Mouse (Mus musculus) gastrocnemius, adult 2 months (tissue): Measurements from ENCODE around the gene Sytl3. TPM values are rescaled to one million over a fixed set of nuclear protein-coding genes. Genes with fewer than 3 reads are reported as not detected.
"Not testable (repeated sequence)": the region's sequence is repeated elsewhere in the genome, so short reads cannot be mapped to it uniquely, and the experiment has no call there.

Experiments used
- DNase-seq: peaks from one replicate; pipeline ENCODE4 v3.0.0; 2022
- H3K27ac ChIP-seq: fragments of 200-600 bp; 2 replicates; pipeline ENCODE4 v1.8.1; 2022; ENCODE audit warnings: mild to moderate bottlenecking
- H3K4me3 ChIP-seq: fragments of 200-600 bp; 2 replicates; pipeline ENCODE4 v1.8.1; 2022; ENCODE audit warnings: mild to moderate bottlenecking, moderate library complexity
- CTCF ChIP-seq: fragments of 200-600 bp; IDR thresholded peaks from 2 replicates; pipeline ENCODE4 v1.8.1; 2022; ENCODE audit warnings: antibody characterized with exemption, mild to moderate bottlenecking, moderate library complexity
- intact Hi-C: fragments of 180-260 bp; cut with DNase I; formaldehyde crosslinking; loops from one replicate; pipeline ENCODE4 v1.15.1; 2025
- total RNA-seq, 2 experiments: library from RNA; stranded (reverse); gene quantifications; 2 replicates each; pipeline ENCODE4 v1.2.3; 2021

Gene Sytl3
- total RNA-seq, 2 experiments from 2014 or later: 0.31 TPM; not detected in 1

DNA sequence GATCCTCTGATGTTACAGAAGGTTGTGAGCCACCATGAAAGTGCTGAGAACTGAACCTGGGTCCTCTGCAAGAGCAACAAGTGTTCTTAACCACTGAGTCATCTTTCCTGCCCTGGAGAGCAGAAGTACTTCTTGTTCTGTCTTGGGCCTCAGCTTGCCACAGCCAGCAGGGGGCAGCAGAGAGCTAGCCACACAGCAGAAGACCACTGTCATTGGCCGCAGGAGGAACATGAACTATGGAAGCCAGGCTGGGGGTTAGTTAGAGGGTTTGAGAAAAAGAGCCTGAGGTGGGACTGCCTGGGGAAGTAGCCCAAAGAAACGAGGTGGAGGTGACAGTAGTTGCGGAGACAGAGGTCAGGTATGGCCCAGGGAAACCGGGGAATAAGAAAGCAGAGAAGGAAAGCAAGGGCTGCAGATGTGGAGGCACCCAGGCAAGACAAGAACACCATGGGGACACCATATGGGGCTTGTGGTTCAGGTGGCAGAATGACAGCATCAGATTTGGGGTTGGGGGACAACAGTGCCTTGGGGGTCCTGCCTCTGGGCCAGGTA, 38.4 kb downstream of the Sytl3 start:
- intact Hi-C loops, H3K4me3 ChIP-seq, H3K27ac ChIP-seq: not testable (repeated sequence)
- TF ChIP-seq CTCF: peak; percentile 60
- peak; percentile 50 for DNase-seq

DNA sequence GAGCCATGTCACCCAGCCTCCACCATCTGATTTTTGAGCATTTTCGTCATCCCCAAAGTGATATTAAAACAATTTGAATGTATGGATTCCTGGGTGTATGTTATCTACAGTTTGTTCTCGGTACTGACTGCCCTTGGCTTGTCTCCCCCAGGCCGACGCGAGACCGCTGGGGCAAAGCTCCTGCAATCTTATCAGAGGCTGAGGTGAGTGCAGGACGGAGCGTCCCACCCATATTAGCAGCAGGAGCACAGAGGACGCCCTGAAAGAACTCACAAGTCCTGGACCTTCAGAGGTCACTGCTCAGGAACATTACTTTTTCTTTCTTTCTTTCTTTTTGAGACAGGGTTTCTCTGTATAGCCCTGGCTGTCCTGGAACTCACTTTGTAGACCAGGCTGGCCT, 40.6 kb downstream of the Sytl3 start:
- intact Hi-C loops, DNase-seq, H3K27ac ChIP-seq, H3K4me3 ChIP-seq: not testable (repeated sequence)

DNA sequence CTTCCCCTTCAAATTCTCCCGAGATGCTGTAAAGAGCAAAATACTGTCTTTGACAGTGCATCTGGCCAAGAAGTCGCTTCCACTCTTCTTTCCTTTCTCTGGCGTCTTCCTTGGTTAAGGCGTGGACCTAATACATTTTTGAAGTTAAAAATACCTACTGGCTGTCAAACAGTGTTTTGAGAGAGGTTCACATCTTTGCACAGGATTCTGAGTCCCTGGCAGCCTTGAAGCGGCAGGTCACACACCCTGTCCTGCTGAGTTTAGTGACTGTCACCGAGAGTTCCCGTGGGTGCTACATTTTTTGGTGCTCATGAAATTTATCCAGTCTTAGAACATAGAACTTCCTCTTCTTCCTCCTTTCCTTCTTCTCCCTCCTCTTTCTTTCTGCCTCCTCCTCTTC, 41.2 kb downstream of the Sytl3 start:
- H3K4me3 ChIP-seq: not testable (repeated sequence)

DNA sequence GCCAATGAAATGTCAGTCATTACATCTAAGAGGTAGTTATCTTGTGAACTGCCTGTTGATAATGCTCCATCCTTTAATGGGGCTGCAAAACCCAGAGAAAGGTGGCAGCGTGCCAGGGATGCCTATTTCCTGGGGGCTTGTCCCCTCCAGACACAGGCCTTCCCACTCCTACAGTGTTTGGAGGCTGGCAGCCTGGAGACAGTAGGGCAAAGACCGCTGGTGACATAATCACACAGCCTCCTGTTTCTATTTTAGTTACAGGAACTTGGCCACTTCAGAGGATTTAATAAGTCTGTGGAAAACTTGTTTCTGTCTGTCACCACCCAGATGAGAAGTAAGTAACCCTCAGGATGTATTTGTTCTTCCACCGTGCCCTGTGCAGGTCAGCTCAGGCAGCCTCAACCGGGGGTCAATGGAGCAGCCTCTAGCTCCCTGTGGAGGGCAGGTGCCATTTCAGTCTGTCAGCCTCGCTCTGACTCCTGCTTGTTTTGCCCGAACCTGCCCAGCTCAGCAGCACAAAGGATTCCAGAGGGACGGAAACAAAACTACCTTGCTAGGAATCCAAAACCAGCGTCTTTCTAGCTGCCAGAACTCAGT, 43.8 kb downstream of the Sytl3 start:
- H3K27ac ChIP-seq, H3K4me3 ChIP-seq, DNase-seq, intact Hi-C loops: not testable (repeated sequence)

More for the DNA sequence above, 41.2 kb downstream of the Sytl3 start:
- intact Hi-C loops, H3K27ac ChIP-seq, DNase-seq: not testable (repeated sequence)

DNA sequence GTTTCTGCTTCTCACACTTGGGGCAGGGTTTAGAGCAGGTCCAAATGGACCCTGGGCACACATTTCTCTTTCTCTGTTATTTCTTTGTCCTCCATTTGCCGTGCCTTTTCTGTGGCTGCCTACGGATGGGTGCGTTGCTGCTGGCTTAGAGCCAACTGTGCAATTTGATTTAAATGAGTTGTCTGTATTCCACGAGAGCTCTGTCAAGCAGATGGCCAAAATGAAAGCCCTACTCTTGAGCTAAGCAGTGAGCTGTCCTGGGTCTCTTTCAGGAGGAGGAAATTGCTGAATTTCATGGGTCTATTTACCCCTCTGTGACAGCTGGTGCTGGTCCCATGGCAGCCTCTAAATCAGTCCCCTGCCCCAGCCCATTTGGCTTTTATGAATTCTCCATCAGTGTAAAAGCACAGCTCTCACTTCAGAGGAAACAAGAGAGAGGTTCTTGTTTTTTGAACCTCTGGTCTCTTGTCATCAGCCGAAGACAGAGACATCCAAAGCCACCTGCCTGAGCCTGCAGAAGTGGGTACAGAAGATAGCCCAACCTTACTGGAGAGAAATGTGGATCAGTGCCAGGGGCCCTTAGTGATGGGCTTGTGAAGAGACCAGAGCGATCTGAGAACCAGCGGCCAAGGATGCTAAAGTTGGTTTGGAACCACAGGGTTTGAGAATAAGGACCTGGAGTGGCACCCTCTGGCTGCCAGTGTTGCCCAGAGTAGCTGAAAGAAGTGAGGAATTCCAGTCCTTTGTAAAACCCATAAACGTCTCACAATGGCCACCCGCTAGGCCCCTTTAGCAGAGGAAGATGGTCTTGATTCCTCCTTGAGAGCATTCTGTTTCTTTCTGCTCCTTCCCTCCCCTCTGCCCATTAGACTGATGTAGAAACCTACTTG, 44.7 kb downstream of the Sytl3 start:
- H3K27ac ChIP-seq, intact Hi-C loops, DNase-seq, H3K4me3 ChIP-seq: not testable (repeated sequence)

DNA sequence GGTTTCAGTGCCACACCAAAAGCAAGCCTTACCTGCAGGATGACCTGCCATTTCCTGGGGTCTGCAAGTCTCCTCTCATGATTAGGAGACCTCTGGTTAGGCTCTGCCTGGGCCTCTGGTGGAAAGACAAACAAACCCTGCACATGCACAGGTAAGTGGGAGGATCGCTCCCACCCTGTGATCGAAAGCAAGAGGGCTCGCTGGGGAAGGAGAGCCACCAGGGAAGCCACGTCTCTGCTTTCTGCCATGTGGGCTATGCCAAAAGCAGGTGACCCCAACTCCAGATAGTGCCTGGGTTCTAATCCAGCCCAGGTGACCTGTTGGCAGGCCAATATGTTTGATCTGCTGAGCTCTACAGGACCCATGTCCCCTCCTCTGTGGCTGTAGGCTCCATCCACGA, 47.6 kb downstream of the Sytl3 start:
- intact Hi-C loops, DNase-seq, H3K27ac ChIP-seq, H3K4me3 ChIP-seq: not testable (repeated sequence)

DNA sequence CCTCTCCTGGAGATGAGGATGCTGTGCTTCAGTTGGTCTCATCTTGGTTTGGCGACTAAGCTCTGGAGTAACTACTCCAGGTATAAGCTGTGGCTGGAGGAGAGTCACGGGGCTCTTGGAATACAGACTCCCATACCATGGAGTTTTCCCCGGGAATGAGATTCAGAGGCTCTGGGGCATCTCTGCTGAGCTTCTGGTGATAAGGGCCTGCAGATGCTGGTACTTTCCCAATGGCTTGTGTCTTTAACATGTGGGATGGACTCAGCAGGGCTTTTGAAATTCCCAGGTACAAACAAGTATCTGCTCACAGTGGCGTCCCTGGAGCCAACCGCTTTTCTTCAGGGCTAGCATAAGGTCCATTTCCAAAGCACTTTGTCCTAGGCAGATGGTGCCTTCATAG, 48.5 kb downstream of the Sytl3 start:
- H3K4me3 ChIP-seq, H3K27ac ChIP-seq, intact Hi-C loops, DNase-seq: not testable (repeated sequence)

DNA sequence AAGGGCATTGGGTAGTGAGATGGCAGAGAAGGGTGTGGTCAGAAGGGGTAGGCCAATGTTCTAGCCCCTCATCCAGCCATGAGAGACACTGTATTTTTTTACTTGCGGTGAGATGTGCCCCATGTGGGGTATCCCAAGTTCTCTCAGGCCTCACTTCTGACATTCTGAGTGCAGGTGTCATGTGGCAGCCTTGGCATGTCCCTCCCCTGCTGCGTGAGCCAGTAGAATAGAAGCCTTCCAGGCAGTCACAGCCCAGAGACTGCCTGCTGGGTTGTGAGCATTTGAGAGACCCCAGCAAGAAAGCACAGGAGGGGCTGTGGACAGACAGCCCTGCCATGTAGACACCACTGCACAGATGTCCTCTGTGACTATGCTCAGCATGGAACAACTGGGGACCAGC, 49.3 kb downstream of the Sytl3 start:
- H3K27ac ChIP-seq, DNase-seq, intact Hi-C loops, H3K4me3 ChIP-seq: not testable (repeated sequence)

DNA sequence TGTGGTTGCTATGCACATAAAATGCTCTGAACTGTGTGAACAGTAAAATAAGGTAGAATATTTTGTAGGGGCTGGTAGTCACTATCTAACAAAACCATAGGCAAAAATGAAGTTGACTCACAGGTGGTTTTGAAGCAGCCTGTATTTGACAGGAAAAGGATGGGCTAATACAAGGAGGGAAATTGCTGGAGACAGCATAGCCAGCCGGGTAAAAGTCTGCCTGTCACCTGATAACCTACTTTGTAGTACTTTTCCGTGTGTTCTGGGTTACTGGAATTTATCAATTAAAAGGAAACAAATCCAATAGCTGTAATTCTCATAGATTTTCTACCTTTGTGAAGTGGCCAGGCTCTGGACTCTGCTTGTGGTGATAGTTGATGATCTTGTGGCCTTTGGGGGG, 54.6 kb downstream of the Sytl3 start:
- H3K4me3 ChIP-seq, intact Hi-C loops, DNase-seq, H3K27ac ChIP-seq: not testable (repeated sequence)

DNA sequence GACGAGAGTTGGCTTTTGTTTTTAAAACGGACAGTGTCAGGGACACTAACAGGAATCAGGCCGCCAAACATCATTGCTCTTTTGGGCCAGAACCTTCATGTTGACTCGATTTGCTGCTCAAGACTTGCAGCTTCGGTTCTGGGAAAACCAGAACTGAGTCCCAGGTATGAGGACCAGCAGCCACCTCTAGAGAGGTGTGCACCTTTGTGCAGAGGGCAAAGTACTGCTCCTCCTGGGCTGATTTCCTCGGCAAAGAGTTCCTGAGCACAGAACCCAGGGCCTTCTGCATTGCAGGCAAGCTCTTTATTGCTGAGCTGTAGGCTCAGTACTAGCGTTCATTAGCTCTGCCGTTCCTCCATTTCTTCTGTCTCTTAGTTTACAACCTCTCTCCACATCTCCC, 55.1 kb downstream of the Sytl3 start:
- intact Hi-C loops, DNase-seq, H3K4me3 ChIP-seq, H3K27ac ChIP-seq: not testable (repeated sequence)

DNA sequence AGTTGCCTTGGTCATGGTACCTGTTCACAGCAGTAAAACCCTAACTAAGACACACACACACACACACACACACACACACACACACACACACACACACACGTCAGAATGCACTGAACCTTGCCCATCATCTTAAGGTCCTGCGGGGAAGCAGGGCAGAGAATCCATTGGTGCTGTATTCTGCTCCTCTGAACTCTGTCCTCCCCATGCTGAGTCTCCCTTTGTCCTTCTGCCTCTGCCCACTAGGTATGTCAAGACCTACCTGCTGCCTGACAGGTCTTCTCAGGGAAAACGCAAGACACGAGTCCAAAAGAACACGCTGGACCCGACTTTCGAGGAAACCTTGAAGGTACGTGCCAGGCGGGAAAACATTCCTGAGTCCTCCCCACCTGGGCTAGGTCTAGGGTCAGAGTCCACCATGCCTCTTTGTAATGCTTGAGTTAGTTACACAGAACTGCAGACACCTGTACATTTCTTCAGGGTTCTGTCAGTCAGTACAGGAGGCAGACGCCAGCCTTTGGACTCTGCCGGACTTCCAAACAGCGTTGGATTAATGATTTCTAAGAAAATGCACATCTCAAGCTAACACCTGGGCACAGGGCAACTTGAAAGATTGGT, 69.2 kb downstream of the Sytl3 start:
- Histone ChIP-seq H3K27ac (no peak overlapping the region), H3K4me3 (no peak overlapping the region)
- no peak for TF ChIP-seq CTCF
- intact Hi-C loops: no loop called here
- DNase-seq: no peak

DNA sequence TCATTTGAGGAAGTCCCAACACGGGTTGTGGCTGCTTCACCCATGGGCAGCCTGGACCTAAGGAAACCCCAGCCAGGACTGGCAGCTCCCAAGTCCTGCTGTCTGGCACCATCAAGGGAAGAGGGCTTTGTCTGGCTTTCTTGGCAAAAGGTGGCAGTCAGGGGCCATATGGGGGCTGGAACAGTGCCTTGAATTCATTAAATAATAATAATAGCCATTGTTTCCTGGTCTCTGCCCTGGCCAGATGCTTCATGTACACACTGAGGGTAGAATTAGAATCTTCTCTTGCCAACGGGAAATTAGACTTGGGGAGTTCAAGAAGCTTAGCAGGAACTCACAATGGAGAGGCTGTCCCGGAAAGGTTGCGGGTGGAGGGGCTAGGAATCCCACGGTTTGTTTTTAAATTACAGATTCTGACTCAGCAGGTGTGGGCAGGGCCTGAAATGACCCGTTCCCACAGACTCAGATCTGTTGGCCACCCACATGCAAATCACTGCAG, 70.4 kb downstream of the Sytl3 start:
- H3K4me3 ChIP-seq: no peak overlapping the region
- TF ChIP-seq CTCF: no peak
- no peak for DNase-seq
- no peak overlapping the region for H3K27ac ChIP-seq
- intact Hi-C loops: no loop called here

DNA sequence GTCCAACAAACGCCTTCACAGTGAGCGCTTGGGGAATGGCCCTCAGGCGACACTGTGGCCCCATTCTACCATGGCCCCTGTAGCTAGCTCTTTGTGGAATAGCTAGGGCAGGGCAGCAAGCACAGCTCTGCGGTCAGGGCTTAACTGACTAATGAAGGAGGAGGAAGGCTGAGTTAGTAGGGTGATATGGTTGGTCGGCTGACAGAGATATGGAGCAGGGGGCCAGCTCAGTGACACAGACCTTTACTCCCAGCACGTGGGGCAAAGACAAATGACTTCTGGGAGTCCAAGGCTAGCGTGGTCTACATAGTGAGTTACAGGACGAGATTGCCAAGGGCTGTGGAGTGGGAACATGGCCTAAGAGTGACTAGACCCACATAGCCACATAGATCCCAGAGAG, 72.2 kb downstream of the Sytl3 start:
- no peak overlapping the region for H3K4me3 ChIP-seq
- no peak for TF ChIP-seq CTCF
- no peak for DNase-seq
- intact Hi-C loops: no loop called here
- H3K27ac ChIP-seq: no peak overlapping the region
